Mouse (Mus musculus) E14TG2a.4 (cell line): Measurements from ENCODE around the gene Gps2.

Experiments
- CTCF ChIP-seq: conservative IDR thresholded peaks from 2 replicates; pipeline ENCODE4 v1.5.1; 2014; ENCODE audit warnings: low read length
- NANOG ChIP-seq: IDR thresholded peaks from 2 replicates; pipeline ENCODE4 v1.6.1; 2014; ENCODE audit warnings: borderline replicate concordance, low read length, mixed read lengths
- POU5F1 ChIP-seq: IDR thresholded peaks from 2 replicates; pipeline ENCODE4 v1.6.1; 2014; ENCODE audit warnings: low read length, borderline replicate concordance

DNA sequence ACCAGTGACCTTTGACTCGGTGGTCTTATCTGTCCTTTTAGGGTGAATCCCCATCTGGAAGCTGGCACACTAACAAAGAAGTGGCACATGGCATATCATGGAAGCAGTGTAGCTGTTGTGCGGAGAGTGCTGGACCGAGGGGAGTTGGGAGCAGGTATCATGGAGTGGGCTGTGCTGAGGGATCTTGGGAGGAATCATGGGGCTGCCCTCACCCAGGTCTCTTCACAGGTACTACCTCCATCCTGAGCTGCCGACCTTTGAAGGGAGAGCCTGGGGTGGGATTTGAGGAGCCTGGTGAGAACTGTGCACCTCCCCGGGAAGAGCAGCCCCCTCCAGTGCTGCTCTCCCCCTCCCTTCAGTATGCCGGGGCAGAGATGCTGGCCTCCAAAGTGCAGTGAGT lies 2.0 kb upstream of the Gps2 start:
- TF ChIP-seq CTCF (no peak), POU5F1 (no peak), NANOG (no peak)
